Mouse (Mus musculus): ENCODE measurements around the gene Foxe1. TPM values are rescaled to one million over a fixed set of nuclear protein-coding genes. Genes with fewer than 3 reads are reported as not detected.

Gene Foxe1
- polyA plus RNA-seq, 1 experiment from 2014 or later: not detected

- H3K9ac ChIP-seq (replicated peaks): no peak overlapping the region
- no peak overlapping the region for H3K4me2 ChIP-seq (replicated peaks)
- H3K9me3 ChIP-seq: no peaks in the 10 kb centered on the region
- H3K36me3 ChIP-seq: no peaks in the 10 kb centered on the region
- H3K4me1 ChIP-seq: peaks cover 13% of the 10 kb centered on the region
- H3K27ac ChIP-seq (replicated peaks): no peak overlapping the region
- ATAC-seq (ENCODE audit: low FRiP score, low read depth): no peak
- peaks cover 90% of the 10 kb centered on the region for H3K27me3 ChIP-seq
- H3K4me3 ChIP-seq: no peak overlapping the region
- WGBS: 34% methylated on average over 5 of the region's 5 CpGs
Observed at GRCm38 (mm10) chr4:46349530-46349929, 6.1 kb downstream of the Foxe1 start.

GRCm38 (mm10) chr4:46353045-46353444, 9.6 kb downstream of the Foxe1 start:
- no peak overlapping the region for H3K9ac ChIP-seq (replicated peaks)
- H3K36me3 ChIP-seq: no peaks in the 10 kb centered on the region
- 5% methylated on average over 10 of the region's 10 CpGs for WGBS
- H3K4me1 ChIP-seq: peaks cover 9% of the 10 kb centered on the region
- no peaks in the 10 kb centered on the region for H3K9me3 ChIP-seq
- H3K4me2 ChIP-seq (replicated peaks): no peak overlapping the region
- H3K4me3 ChIP-seq: no peak overlapping the region
- no peak for ATAC-seq (ENCODE audit: low FRiP score, low read depth)
- H3K27me3 ChIP-seq: peaks cover 88% of the 10 kb centered on the region
- H3K27ac ChIP-seq (replicated peaks): no peak overlapping the region

GRCm38 (mm10) chr4:46356351-46357133, 13.1 kb downstream of the Foxe1 start:
- peaks cover 56% of the 10 kb centered on the region for H3K27me3 ChIP-seq
- H3K36me3 ChIP-seq: no peaks in the 10 kb centered on the region
- H3K27ac ChIP-seq (replicated peaks): no peak overlapping the region
- H3K9ac ChIP-seq (replicated peaks): no peak overlapping the region
- H3K4me1 ChIP-seq: peaks cover 9% of the 10 kb centered on the region
- 51% methylated on average over 12 of the region's 12 CpGs for WGBS
- H3K9me3 ChIP-seq: no peaks in the 10 kb centered on the region
- ATAC-seq (ENCODE audit: low FRiP score, low read depth): no peak
- H3K4me3 ChIP-seq: no peak overlapping the region
- no peak overlapping the region for H3K4me2 ChIP-seq (replicated peaks)

- ATAC-seq (ENCODE audit: low FRiP score, low read depth): no peak
- no peak overlapping the region for H3K9ac ChIP-seq (replicated peaks)
Observed at GRCm38 (mm10) chr4:46359539-46360253, 16.3 kb downstream of the Foxe1 start.

GRCm38 (mm10) chr4:46361258-46361657, 17.8 kb downstream of the Foxe1 start:
- WGBS: 83% methylated on average over 5 of the region's 5 CpGs
- H3K27me3 ChIP-seq: peaks cover 28% of the 10 kb centered on the region
- no peak overlapping the region for H3K9ac ChIP-seq (replicated peaks)
- H3K36me3 ChIP-seq: no peaks in the 10 kb centered on the region
- no peaks in the 10 kb centered on the region for H3K4me1 ChIP-seq
- ATAC-seq (ENCODE audit: low FRiP score, low read depth): no peak
- H3K9me3 ChIP-seq: 0 out of 2 replicates have a peak, but pooled peaks cover 3% of the 10 kb centered on the region
- H3K27ac ChIP-seq (replicated peaks): no peak overlapping the region
- no peak overlapping the region for H3K4me3 ChIP-seq
- H3K4me2 ChIP-seq (replicated peaks): no peak overlapping the region

More at GRCm38 (mm10) chr4:46359539-46360253, 16.3 kb downstream of the Foxe1 start:
- H3K9me3 ChIP-seq: 0 out of 2 replicates have a peak, but pooled peaks cover 3% of the 10 kb centered on the region
- H3K36me3 ChIP-seq: no peaks in the 10 kb centered on the region
- peaks cover 30% of the 10 kb centered on the region for H3K27me3 ChIP-seq
- no peak overlapping the region for H3K4me2 ChIP-seq (replicated peaks)
- H3K4me1 ChIP-seq: no peaks in the 10 kb centered on the region
- H3K27ac ChIP-seq (replicated peaks): no peak overlapping the region
- no peak overlapping the region for H3K4me3 ChIP-seq
- WGBS: 78% methylated on average over 12 of the region's 12 CpGs

- Histone ChIP-seq H3K27ac (replicated peaks) (no peak overlapping the region), H3K4me3 (no peak overlapping the region), H3K4me2 (replicated peaks) (no peak overlapping the region), H3K4me1 (peaks cover 6% of the 10 kb centered on the region; the same call in 1 of the 2 replicates), H3K27me3 (peaks cover 35% of the 10 kb centered on the region), H3K9me3 (0 out of 2 replicates have a peak, but pooled peaks cover 3% of the 10 kb centered on the region), H3K9ac (replicated peaks) (no peak overlapping the region), H3K36me3 (no peaks in the 10 kb centered on the region)
- no peak for ATAC-seq (ENCODE audit: low FRiP score, low read depth)
- WGBS: 79% methylated on average over 2 of the region's 2 CpGs
Observed at GRCm38 (mm10) chr4:46364360-46364759, 21.0 kb downstream of the Foxe1 start.

- peak; percentile 54; the same call in 1 of the 2 replicates for ATAC-seq (ENCODE audit: low FRiP score, low read depth)
- Histone ChIP-seq H3K4me3 (no peak overlapping the region), H3K27ac (replicated peaks) (no peak overlapping the region), H3K9ac (replicated peaks) (no peak overlapping the region), H3K9me3 (0 out of 2 replicates have a peak, but pooled peaks cover 3% of the 10 kb centered on the region), H3K4me1 (peaks cover 12% of the 10 kb centered on the region; the same call in 1 of the 2 replicates), H3K27me3 (peaks cover 55% of the 10 kb centered on the region), H3K4me2 (replicated peaks) (no peak overlapping the region), H3K36me3 (no peaks in the 10 kb centered on the region)
- WGBS: 15% methylated on average over 12 of the region's 12 CpGs
Observed at GRCm38 (mm10) chr4:46367487-46367959, 24.1 kb downstream of the Foxe1 start.

- WGBS: 68% methylated on average over 4 of the region's 4 CpGs
- H3K36me3 ChIP-seq: no peaks in the 10 kb centered on the region
- 0 out of 2 replicates have a peak, but pooled peaks cover 3% of the 10 kb centered on the region for H3K9me3 ChIP-seq
- H3K4me1 ChIP-seq: peaks cover 12% of the 10 kb centered on the region; the same call in 1 of the 2 replicates
- H3K4me2 ChIP-seq (replicated peaks): no peak overlapping the region
- no peak overlapping the region for H3K9ac ChIP-seq (replicated peaks)
- H3K4me3 ChIP-seq: no peak overlapping the region
- no peak overlapping the region for H3K27ac ChIP-seq (replicated peaks)
- no peak for ATAC-seq (ENCODE audit: low FRiP score, low read depth)
- peaks cover 55% of the 10 kb centered on the region for H3K27me3 ChIP-seq
Observed at GRCm38 (mm10) chr4:46369070-46369469, 25.7 kb downstream of the Foxe1 start.

GRCm38 (mm10) chr4:46370406-46370805, 27.0 kb downstream of the Foxe1 start:
- no peak overlapping the region for H3K9ac ChIP-seq (replicated peaks)
- no peak for ATAC-seq (ENCODE audit: low FRiP score, low read depth)
- no peak overlapping the region for H3K4me2 ChIP-seq (replicated peaks)
- H3K27me3 ChIP-seq: peaks cover 48% of the 10 kb centered on the region
- H3K27ac ChIP-seq (replicated peaks): no peak overlapping the region
- H3K9me3 ChIP-seq: no peaks in the 10 kb centered on the region
- H3K36me3 ChIP-seq: no peaks in the 10 kb centered on the region
- peaks cover 17% of the 10 kb centered on the region for H3K4me1 ChIP-seq
- 56% methylated on average over 6 of the region's 6 CpGs for WGBS
- no peak overlapping the region for H3K4me3 ChIP-seq

GRCm38 (mm10) chr4:46371030-46371429, 27.6 kb downstream of the Foxe1 start:
- Histone ChIP-seq H3K4me2 (replicated peaks) (peak overlapping the region; percentile 24; the same call in 1 of the 2 replicates), H3K27me3 (peaks cover 42% of the 10 kb centered on the region), H3K27ac (replicated peaks) (no peak overlapping the region), H3K4me3 (no peak overlapping the region), H3K4me1 (peaks cover 17% of the 10 kb centered on the region), H3K9ac (replicated peaks) (0 out of 2 replicates have a peak overlapping the region, but pooled peaks have one; percentile 20), H3K36me3 (0 out of 2 replicates have a peak, but pooled peaks cover 4% of the 10 kb centered on the region), H3K9me3 (no peaks in the 10 kb centered on the region)
- 0 out of 2 replicates have a peak, but pooled peaks have one; percentile 44 for ATAC-seq (ENCODE audit: low FRiP score, low read depth)
- 3% methylated on average over 18 of the region's 19 CpGs for WGBS

- no peak for ATAC-seq (ENCODE audit: low FRiP score, low read depth)
- peaks cover 30% of the 10 kb centered on the region for H3K36me3 ChIP-seq
- H3K4me2 ChIP-seq (replicated peaks): peak overlapping the region; percentile 58
- H3K4me3 ChIP-seq: peak overlapping the region; percentile 33; the same call in 1 of the 2 replicates
- H3K27ac ChIP-seq (replicated peaks): no peak overlapping the region
- H3K4me1 ChIP-seq: peaks cover 11% of the 10 kb centered on the region
- H3K9ac ChIP-seq (replicated peaks): no peak overlapping the region
- H3K9me3 ChIP-seq: no peaks in the 10 kb centered on the region
- peaks cover 22% of the 10 kb centered on the region for H3K27me3 ChIP-seq
- 51% methylated on average over 6 of the region's 6 CpGs for WGBS
Observed at GRCm38 (mm10) chr4:46374455-46374854, 31.0 kb downstream of the Foxe1 start.

All from midbrain, embryonic 12.5 days (tissue).